Mouse (Mus musculus) stomach, postnatal 0 days (tissue): ENCODE data around the gene Rps5.

Experiments used
- CTCF ChIP-seq: IDR thresholded peaks from 2 replicates; pipeline ENCODE4 v1.5.1; 2016; ENCODE audit warnings: antibody characterized with exemption, low read depth, mild to moderate bottlenecking, moderate library complexity
- EP300 ChIP-seq: optimal IDR thresholded peaks from 2 replicates; pipeline ENCODE3; 2016; ENCODE audit warnings: antibody characterized with exemption

DNA sequence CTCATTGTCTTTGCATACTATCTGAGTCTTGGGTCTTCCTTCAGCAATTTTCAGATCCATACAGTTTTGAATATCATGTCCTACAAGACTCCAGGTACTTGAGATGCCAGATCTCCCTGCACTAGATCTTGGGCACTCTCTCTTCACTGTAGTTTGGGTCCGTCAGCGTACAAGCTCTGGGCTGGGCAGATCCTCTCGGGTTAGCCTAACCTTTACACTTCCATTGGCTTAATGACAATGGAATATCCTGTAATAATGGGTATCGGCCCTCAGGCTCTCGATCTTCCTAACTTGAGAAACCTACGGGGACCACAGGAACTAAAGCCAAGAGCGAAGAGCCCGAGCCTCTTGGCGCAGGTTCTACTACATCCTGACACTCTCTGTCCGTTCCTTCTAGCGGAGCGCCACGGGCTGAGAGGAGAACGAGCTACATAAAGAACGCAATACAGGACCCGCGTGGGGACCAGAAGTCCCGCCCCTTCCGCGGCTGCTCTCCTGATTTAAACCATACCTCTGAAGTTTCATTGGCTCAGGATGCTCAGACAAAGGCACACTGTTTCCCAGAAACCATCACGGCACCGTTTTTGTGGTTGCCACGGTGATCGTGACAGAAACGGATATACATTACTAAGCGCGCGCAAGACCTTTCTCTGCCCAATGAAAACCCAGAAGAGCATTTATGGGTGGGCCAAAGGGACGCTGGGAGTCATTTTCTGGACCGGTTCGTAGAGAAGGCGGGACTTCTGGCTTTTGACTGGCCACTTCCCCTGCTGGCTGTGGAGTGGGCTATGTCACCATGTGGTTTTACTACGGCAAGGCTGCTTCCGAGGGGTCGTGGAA is 27.2 kb downstream of the Rps5 start:
- TF ChIP-seq CTCF (no peak; the same call in 1 of the 2 replicates), EP300 (no peak)
